Mouse (Mus musculus) small intestine, adult 2 months (tissue): ENCODE results near the gene Rrbp1. TPM values are rescaled to one million over a fixed set of nuclear protein-coding genes. Genes with fewer than 3 reads are reported as not detected.

Experiments
- H3K27ac ChIP-seq: fragments of 200-500 bp; 2 replicates; pipeline ENCODE4 v1.5.1; 2012; ENCODE audit warnings: low read depth, low read length, control low read depth, inconsistent platforms; ENCODE audit not compliant: insufficient read depth
- H3K27me3 ChIP-seq: fragments of 200-500 bp; 2 replicates; pipeline ENCODE4 v1.6.1; 2012; ENCODE audit warnings: mild to moderate bottlenecking, moderate library complexity, low read length, inconsistent platforms; ENCODE audit not compliant: control insufficient read depth, insufficient read depth
- H3K36me3 ChIP-seq: fragments of 200-500 bp; 2 replicates; pipeline ENCODE4 v1.6.1; 2012; ENCODE audit warnings: mild to moderate bottlenecking, low read length, control low read depth, inconsistent platforms; ENCODE audit not compliant: control insufficient read depth, insufficient read depth
- H3K4me1 ChIP-seq: fragments of 200-500 bp; 2 replicates; pipeline ENCODE4 v1.6.1; 2012; ENCODE audit warnings: low read length, inconsistent platforms, mixed read lengths; ENCODE audit not compliant: control insufficient read depth, insufficient read depth, insufficient read length
- H3K4me3 ChIP-seq: fragments of 200-500 bp; 2 replicates; pipeline ENCODE4 v1.5.1; 2012; ENCODE audit warnings: low read depth, mild to moderate bottlenecking, control low read depth, inconsistent platforms, low read length, moderate library complexity
- CTCF ChIP-seq: fragments of 200-500 bp; IDR thresholded peaks from 2 replicates; pipeline ENCODE4 v1.5.1; 2012; ENCODE audit warnings: low read depth, mild to moderate bottlenecking, control low read depth, inconsistent platforms, low read length, moderate library complexity, mixed read lengths; ENCODE audit not compliant: insufficient replicate concordance, insufficient read length; ENCODE audit errors: extremely low read depth
- POLR2A ChIP-seq: fragments of 200-500 bp; IDR thresholded peaks from 2 replicates; pipeline ENCODE4 v1.6.1; 2012; ENCODE audit warnings: low read depth, mild to moderate bottlenecking, control low read depth, inconsistent platforms, low read length, moderate library complexity
- WGBS: fragments of 180-500 bp; shearing (Covaris S2); methylation state at CpG from one replicate; pipeline ENCODE4 v1.1.7; 2018; 5-methylcytosine and 5-hydroxymethylcytosine counted together
- polyA plus RNA-seq: library from polyadenylated mRNA; depleted of rRNA; stranded (reverse); fragments of >200 nt; gene quantifications from 2 replicates; pipeline ENCODE4 v1.2.3, GENCODE M21; 2012

The Rrbp1 gene
- polyA plus RNA-seq, 1 experiment: 144 TPM

- H3K4me3 ChIP-seq: no peak overlapping the region
- WGBS: 73% methylated on average over 6 of the region's 6 CpGs
- no peak for TF ChIP-seq CTCF
- TF ChIP-seq POLR2A: no peak
- H3K36me3 ChIP-seq: no peaks in the 10 kb centered on the region
- H3K27ac ChIP-seq: no peak overlapping the region
- H3K4me1 ChIP-seq: no peaks in the 10 kb centered on the region
- no peaks in the 10 kb centered on the region for H3K27me3 ChIP-seq
These were observed 33.7 kb upstream of the Rrbp1 start for GRCm38 (mm10) chr2:144044726-144045125.

GRCm38 (mm10) chr2:144032664-144033063 is 21.6 kb upstream of the Rrbp1 start, which contains the start of gene Banf2:
Banf2 (plus strand) TSS chr2:144033059.
- 96% methylated on average over 2 of the region's 2 CpGs for WGBS
- no peak within 1 kb of the TSS for H3K4me3 ChIP-seq
- H3K27me3 ChIP-seq: no peaks in the 10 kb centered on the region
- H3K27ac ChIP-seq: no peak within 1 kb of the TSS
- TF ChIP-seq POLR2A (no peak), CTCF (no peak)
- no peaks in the 10 kb centered on the region for H3K36me3 ChIP-seq
- no peaks in the 10 kb centered on the region for H3K4me1 ChIP-seq

- TF ChIP-seq CTCF (no peak), POLR2A (no peak)
- no peak overlapping the region for H3K4me3 ChIP-seq
- H3K4me1 ChIP-seq: no peaks in the 10 kb centered on the region
- H3K36me3 ChIP-seq: no peaks in the 10 kb centered on the region
- WGBS: 88% methylated on average over 7 of the region's 7 CpGs
- no peak overlapping the region for H3K27ac ChIP-seq
- H3K27me3 ChIP-seq: no peaks in the 10 kb centered on the region
These were observed 19.7 kb upstream of the Rrbp1 start for GRCm38 (mm10) chr2:144030791-144031190.

- no peaks in the 10 kb centered on the region for H3K36me3 ChIP-seq
- TF ChIP-seq CTCF (no peak), POLR2A (no peak)
- no peaks in the 10 kb centered on the region for H3K27me3 ChIP-seq
- no peaks in the 10 kb centered on the region for H3K4me1 ChIP-seq
- H3K27ac ChIP-seq: no peak overlapping the region
- H3K4me3 ChIP-seq: no peak overlapping the region
- 61% methylated on average over 4 of the region's 4 CpGs for WGBS
These were observed 15.4 kb upstream of the Rrbp1 start for GRCm38 (mm10) chr2:144026456-144026855.

GRCm38 (mm10) chr2:144025361-144025760 is 14.3 kb upstream of the Rrbp1 start:
- Histone ChIP-seq H3K4me3 (no peak overlapping the region), H3K4me1 (no peaks in the 10 kb centered on the region), H3K27ac (no peak overlapping the region), H3K27me3 (no peaks in the 10 kb centered on the region), H3K36me3 (no peaks in the 10 kb centered on the region)
- no peak for TF ChIP-seq POLR2A
- no peak for TF ChIP-seq CTCF
- WGBS: 85% methylated on average over 9 of the region's 9 CpGs

- TF ChIP-seq CTCF (no peak), POLR2A (no peak)
- WGBS: 82% methylated on average over 3 of the region's 3 CpGs
- H3K36me3 ChIP-seq: no peaks in the 10 kb centered on the region
- H3K27me3 ChIP-seq: no peaks in the 10 kb centered on the region
- no peak overlapping the region for H3K27ac ChIP-seq
- H3K4me1 ChIP-seq: no peaks in the 10 kb centered on the region
- no peak overlapping the region for H3K4me3 ChIP-seq
These were observed 11.4 kb upstream of the Rrbp1 start for GRCm38 (mm10) chr2:144022441-144022840.

GRCm38 (mm10) chr2:144019971-144020370 is 8.9 kb upstream of the Rrbp1 start:
- Histone ChIP-seq H3K27me3 (no peaks in the 10 kb centered on the region), H3K27ac (no peak overlapping the region), H3K36me3 (no peaks in the 10 kb centered on the region), H3K4me1 (no peaks in the 10 kb centered on the region), H3K4me3 (no peak overlapping the region)
- WGBS: 19% methylated on average over 2 of the region's 2 CpGs
- no peak for TF ChIP-seq CTCF
- TF ChIP-seq POLR2A: no peak
